Mouse (Mus musculus) intestine, embryonic 15.5 days (tissue): ENCODE measurements around the gene Slc6a9. TPM values are rescaled to one million over a fixed set of nuclear protein-coding genes. Genes with fewer than 3 reads are reported as not detected.

Experiments
- ATAC-seq: fragments of 200-750 bp; cut with Nextera tagmentation; 2 replicates; pipeline ENCODE4 v1.8.0; 2017; ENCODE audit warnings: moderate TSS enrichment, moderate library complexity
- H3K27ac ChIP-seq: fragments of 300-500 bp; sonication (generic); 2 replicates; pipeline ENCODE4 v1.5.1; 2015; ENCODE audit warnings: mild to moderate bottlenecking, inconsistent platforms
- H3K27me3 ChIP-seq: fragments of 300-500 bp; sonication (generic); replicated peaks from 2 replicates; pipeline ENCODE4 v1.6.1; 2015; ENCODE audit warnings: inconsistent platforms
- H3K36me3 ChIP-seq: fragments of 300-500 bp; sonication (generic); 2 replicates; pipeline ENCODE4 v1.6.1; 2015; ENCODE audit warnings: inconsistent platforms
- H3K4me1 ChIP-seq: fragments of 300-500 bp; sonication (generic); replicated peaks from 2 replicates; pipeline ENCODE4 v1.6.1; 2015; ENCODE audit warnings: inconsistent platforms
- H3K4me2 ChIP-seq: fragments of 300-500 bp; sonication (generic); replicated peaks from 2 replicates; pipeline ENCODE4 v1.6.1; 2015; ENCODE audit warnings: mild to moderate bottlenecking, inconsistent platforms
- H3K4me3 ChIP-seq: fragments of 300-500 bp; sonication (generic); replicated peaks from 2 replicates; pipeline ENCODE4 v1.5.1; 2015; ENCODE audit warnings: inconsistent platforms
- H3K9ac ChIP-seq: fragments of 300-500 bp; sonication (generic); 2 replicates; pipeline ENCODE4 v1.6.1; 2015; ENCODE audit warnings: inconsistent platforms
- H3K9me3 ChIP-seq: fragments of 300-500 bp; sonication (generic); 2 replicates; pipeline ENCODE4 v1.6.1; 2016; ENCODE audit warnings: inconsistent platforms
- WGBS: fragments of 180-500 bp; shearing (Covaris S2); methylation state at CpG from one replicate; pipeline ENCODE4 v1.1.7; 2015; 5-methylcytosine and 5-hydroxymethylcytosine counted together
- polyA plus RNA-seq: library from polyadenylated mRNA; unstranded; fragments of >200 nt; fragmentation: Nextera tagmentation; extraction: Ambion mirVana; gene quantifications from 2 replicates; pipeline ENCODE4 v1.2.1, GENCODE M21; 2015

Slc6a9 gene
- polyA plus RNA-seq, 1 experiment from 2014 or later, result 9.0 TPM

DNA sequence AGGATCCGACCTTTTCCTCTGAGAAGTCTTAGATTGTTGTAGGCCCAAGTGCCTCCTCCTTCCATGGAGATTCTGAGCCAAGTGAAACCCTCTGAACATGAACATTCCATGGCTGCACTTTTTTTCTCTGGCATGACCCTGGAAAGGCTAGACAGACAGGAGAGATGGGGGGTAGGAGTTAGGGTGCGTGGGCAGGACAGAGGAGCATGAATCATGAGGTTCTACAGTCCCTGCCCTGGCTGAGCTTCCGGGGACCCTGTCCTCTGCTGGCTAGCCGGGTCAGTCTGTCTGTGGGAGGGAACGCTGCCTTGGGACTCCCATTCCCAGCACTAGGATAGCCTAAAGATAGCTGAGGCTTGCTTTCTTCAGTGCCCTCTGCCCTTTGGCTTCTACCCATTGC, 10.2 kb downstream of the Slc6a9 start:
- H3K9me3 ChIP-seq, result no peaks in the 10 kb centered on the region
- 89% methylated on average over 5 of the region's 5 CpGs for WGBS
- no peak overlapping the region for H3K4me2 ChIP-seq
- no peak overlapping the region for H3K27ac ChIP-seq
- H3K36me3 ChIP-seq, result no peaks in the 10 kb centered on the region
- no peak for ATAC-seq
- no peak overlapping the region for H3K9ac ChIP-seq
- no peak overlapping the region for H3K4me3 ChIP-seq
- no peaks in the 10 kb centered on the region for H3K27me3 ChIP-seq
- 0 out of 2 replicates have a peak, but pooled peaks cover 2% of the 10 kb centered on the region for H3K4me1 ChIP-seq

DNA sequence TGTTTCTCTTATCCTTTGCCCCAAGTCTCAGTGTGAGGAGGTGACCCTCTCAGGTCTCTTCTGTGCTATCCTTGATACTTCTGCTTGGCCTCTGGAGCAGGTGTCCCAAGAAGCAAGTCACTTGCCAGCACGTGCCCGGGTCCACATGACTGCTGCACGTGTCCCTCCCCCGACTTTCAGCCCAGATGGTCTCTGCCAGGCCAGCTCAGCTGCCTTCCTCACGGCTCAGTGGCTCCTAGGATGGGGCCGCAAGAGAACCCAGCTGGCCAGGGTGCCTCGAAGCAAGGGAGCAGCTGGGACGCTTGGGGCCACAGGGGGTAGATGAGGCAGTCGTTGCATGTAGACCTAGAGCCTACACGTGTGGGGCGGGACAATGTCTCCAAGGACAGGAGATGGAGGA, 11.0 kb downstream of the Slc6a9 start:
- H3K4me3 ChIP-seq, result no peak overlapping the region
- no peak overlapping the region for H3K27ac ChIP-seq
- no peaks in the 10 kb centered on the region for H3K27me3 ChIP-seq
- no peak overlapping the region for H3K9ac ChIP-seq
- H3K36me3 ChIP-seq, result no peaks in the 10 kb centered on the region
- no peak for ATAC-seq
- WGBS, result 83% methylated on average over 11 of the region's 11 CpGs
- 0 out of 2 replicates have a peak, but pooled peaks cover 2% of the 10 kb centered on the region for H3K4me1 ChIP-seq
- no peak overlapping the region for H3K4me2 ChIP-seq
- H3K9me3 ChIP-seq, result no peaks in the 10 kb centered on the region

DNA sequence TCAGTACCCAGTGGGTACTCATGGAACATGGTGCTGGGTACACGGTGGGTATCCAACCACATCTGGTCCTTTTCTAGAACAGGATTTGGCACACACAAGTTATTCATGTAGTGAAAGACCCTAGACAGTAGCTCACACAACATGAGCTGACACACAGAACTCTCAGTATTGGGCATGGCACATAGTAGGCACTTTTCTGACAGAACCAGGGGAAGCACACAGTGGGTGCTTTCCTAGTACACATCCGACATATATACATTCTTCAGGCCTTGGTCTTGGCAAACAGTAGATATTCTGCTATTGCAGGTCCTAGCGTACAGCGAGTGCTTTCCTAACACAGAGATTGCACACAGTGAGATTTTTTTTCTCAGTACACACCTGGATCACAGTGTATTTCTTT, 12.0 kb downstream of the Slc6a9 start:
- WGBS, result 96% methylated on average over 4 of the region's 4 CpGs
- H3K9ac ChIP-seq, result no peak overlapping the region

DNA sequence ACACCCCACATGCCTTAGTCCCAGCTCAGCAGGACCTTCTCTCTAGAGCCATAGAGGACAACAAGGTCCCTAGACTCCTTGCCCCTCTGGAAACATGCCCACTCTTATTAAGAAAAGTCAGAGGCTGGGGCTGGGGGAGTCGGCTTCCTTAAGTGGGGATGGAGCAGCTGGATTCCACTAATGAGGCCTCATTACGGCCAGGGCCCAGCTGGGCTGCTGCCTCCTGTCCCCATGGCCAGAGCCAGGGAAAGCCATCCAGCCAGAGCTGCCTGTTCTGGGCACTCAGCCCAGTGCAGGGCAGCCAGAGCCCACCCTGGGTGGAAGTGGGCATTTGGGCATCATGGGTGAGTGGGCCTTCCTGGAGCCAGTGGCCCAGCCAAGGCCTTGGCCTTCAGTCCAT, 12.7 kb downstream of the Slc6a9 start:
- no peaks in the 10 kb centered on the region for H3K9me3 ChIP-seq
- H3K27me3 ChIP-seq, result no peaks in the 10 kb centered on the region
- no peak overlapping the region for H3K9ac ChIP-seq
- H3K4me1 ChIP-seq, result 0 out of 2 replicates have a peak, but pooled peaks cover 2% of the 10 kb centered on the region
- ATAC-seq, result no peak
- no peak overlapping the region for H3K4me3 ChIP-seq
- no peak overlapping the region for H3K4me2 ChIP-seq
- 0 out of 2 replicates have a peak overlapping the region, but pooled peaks have one; percentile 15 for H3K27ac ChIP-seq
- WGBS, result 44% methylated on average over 2 of the region's 2 CpGs
- no peaks in the 10 kb centered on the region for H3K36me3 ChIP-seq

More for the DNA sequence above, 12.0 kb downstream of the Slc6a9 start:
- Histone ChIP-seq H3K9me3 (no peaks in the 10 kb centered on the region), H3K27me3 (no peaks in the 10 kb centered on the region), H3K36me3 (no peaks in the 10 kb centered on the region), H3K4me1 (0 out of 2 replicates have a peak, but pooled peaks cover 2% of the 10 kb centered on the region), H3K27ac (no peak overlapping the region), H3K4me3 (no peak overlapping the region), H3K4me2 (no peak overlapping the region)
- no peak for ATAC-seq

DNA sequence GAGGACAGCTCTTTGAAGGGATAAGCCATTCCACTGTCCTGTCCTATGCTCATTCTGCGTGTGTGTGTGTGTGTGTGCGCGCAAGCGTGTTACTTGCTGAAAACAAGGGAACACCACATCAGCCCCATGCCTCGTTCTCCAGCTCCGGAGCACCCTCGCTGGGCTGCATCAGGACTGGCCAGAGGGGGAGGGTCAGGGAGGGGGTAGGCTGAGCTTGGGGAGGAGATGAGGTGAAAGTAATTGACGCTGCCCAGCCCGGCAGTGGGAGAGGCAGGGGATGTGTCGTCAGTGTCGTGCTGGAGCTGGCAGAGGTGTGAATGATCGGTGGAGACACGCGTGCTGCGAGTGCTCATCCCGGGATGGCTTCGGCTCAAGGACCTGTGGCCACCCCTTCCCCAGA, 14.8 kb downstream of the Slc6a9 start:
- Histone ChIP-seq H3K4me1 (0 out of 2 replicates have a peak, but pooled peaks cover 2% of the 10 kb centered on the region), H3K27ac (no peak overlapping the region), H3K4me3 (no peak overlapping the region), H3K27me3 (no peaks in the 10 kb centered on the region), H3K9ac (no peak overlapping the region), H3K9me3 (no peaks in the 10 kb centered on the region), H3K36me3 (no peaks in the 10 kb centered on the region), H3K4me2 (no peak overlapping the region)
- WGBS, result 63% methylated on average over 17 of the region's 17 CpGs
- no peak for ATAC-seq

DNA sequence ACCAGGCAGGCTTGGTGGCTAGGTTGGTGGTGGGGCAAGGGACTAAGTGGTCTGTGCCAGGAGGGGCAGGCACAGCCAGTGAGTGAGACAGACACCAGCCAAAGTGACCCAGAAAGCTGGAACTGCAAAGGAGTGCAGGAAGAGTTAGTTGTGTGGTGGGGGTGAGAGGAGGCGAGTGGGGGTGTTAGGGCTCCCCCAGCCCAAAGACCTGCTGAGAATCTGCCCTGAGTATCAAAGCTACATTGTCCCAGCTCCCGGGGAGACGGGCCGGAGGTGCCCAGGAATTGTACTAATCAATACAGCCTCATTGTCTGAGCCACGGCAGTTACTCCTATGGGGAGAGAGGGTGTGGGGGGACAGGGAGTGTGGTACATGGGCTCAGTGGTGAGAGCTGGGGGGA, 15.2 kb downstream of the Slc6a9 start:
- H3K27ac ChIP-seq, result no peak overlapping the region
- H3K9ac ChIP-seq, result no peak overlapping the region
- H3K27me3 ChIP-seq, result no peaks in the 10 kb centered on the region
- no peaks in the 10 kb centered on the region for H3K36me3 ChIP-seq
- ATAC-seq, result no peak
- no peak overlapping the region for H3K4me2 ChIP-seq
- H3K4me3 ChIP-seq, result no peak overlapping the region
- no peaks in the 10 kb centered on the region for H3K9me3 ChIP-seq
- 0 out of 2 replicates have a peak, but pooled peaks cover 2% of the 10 kb centered on the region for H3K4me1 ChIP-seq
- 67% methylated on average over 5 of the region's 5 CpGs for WGBS

DNA sequence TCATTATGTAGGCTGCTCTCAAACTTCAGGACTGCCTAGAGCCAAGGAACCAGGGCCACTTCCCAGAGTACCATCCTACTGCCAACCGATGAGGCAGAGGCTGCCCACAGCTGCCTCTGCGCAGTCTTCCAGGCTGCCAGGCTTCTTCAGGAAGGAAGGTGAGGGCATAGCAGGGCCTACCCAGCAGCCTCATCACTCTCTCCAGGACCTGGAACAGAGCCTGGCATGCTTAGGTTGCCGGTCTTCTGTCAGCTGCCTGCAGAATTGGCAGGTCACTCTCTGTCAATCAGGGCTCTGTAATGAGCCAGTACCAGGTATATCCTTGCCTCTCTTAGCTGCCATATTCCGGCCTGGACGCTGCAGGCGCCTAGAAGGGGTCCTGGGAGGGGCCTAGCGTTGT, 15.9 kb downstream of the Slc6a9 start:
- no peaks in the 10 kb centered on the region for H3K36me3 ChIP-seq
- no peaks in the 10 kb centered on the region for H3K27me3 ChIP-seq
- no peak for ATAC-seq
- H3K4me2 ChIP-seq, result no peak overlapping the region
- no peak overlapping the region for H3K9ac ChIP-seq
- no peak overlapping the region for H3K27ac ChIP-seq
- 85% methylated on average over 7 of the region's 7 CpGs for WGBS
- H3K4me1 ChIP-seq, result 0 out of 2 replicates have a peak, but pooled peaks cover 2% of the 10 kb centered on the region
- H3K9me3 ChIP-seq, result no peaks in the 10 kb centered on the region
- H3K4me3 ChIP-seq, result no peak overlapping the region

DNA sequence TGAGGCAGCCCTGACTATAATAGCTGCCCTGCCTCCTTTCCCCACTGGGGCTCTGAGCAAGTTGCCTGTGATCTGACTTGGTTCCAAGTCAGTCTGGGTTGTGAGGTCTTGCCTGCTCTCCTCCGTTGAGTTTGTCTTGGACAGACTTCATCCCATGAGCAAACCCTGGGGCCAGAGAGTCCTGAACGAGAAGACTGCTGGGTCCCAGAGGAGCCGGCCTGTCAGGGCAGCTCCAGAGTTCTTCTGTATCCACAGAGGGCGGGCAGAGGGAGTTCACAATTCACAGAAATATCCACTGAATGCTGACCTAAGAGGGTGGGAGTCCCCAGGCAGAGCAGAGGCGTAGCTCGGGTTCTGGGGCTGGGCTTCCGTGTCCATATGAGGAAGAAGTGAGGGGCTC, 16.6 kb downstream of the Slc6a9 start:
- Histone ChIP-seq H3K27ac (no peak overlapping the region), H3K36me3 (no peaks in the 10 kb centered on the region), H3K9ac (no peak overlapping the region), H3K4me1 (0 out of 2 replicates have a peak, but pooled peaks cover 2% of the 10 kb centered on the region), H3K27me3 (no peaks in the 10 kb centered on the region), H3K9me3 (no peaks in the 10 kb centered on the region), H3K4me3 (no peak overlapping the region), H3K4me2 (no peak overlapping the region)
- WGBS, result 76% methylated on average over 7 of the region's 7 CpGs
- no peak for ATAC-seq

DNA sequence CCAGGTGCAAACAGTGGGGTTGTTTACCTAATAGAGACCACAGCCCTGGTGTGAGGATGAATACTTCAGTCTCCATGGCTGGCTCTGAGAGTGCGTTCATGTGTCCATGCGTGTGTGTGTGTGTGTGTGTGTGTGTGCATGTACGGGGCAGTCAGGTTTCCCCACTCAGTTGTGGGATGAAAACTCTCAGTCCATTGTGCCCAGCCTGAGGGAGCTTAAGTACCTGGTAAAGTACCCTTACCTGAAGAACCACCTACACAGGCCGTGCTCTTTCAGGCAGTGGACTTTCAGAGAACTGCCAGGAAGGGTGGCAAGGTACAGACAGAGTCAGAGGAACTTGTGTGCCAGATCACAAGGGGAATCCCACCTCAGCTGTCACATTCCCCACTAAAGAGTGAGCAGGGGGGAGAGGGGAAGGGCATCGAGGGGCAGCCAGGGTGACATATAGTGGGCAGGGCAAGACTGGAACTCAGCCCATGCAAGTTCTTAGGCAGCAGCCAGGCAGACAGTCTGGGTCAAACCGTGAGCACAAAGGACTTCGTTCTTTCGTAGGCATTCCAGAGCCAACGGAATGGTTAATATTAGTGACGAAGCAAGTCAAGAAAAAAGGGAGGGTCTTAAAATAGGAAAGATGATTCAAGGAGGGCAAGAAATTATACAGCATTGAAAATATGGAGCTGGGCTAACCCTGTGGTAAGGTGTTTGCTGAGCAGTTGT, 18.0 kb downstream of the Slc6a9 start:
- Histone ChIP-seq H3K9me3 (no peaks in the 10 kb centered on the region), H3K27me3 (no peaks in the 10 kb centered on the region), H3K4me3 (no peak overlapping the region), H3K27ac (no peak overlapping the region), H3K9ac (no peak overlapping the region), H3K4me1 (0 out of 2 replicates have a peak, but pooled peaks cover 2% of the 10 kb centered on the region), H3K36me3 (0 out of 2 replicates have a peak, but pooled peaks cover 2% of the 10 kb centered on the region), H3K4me2 (no peak overlapping the region)
- no peak for ATAC-seq
- 82% methylated on average over 10 of the region's 10 CpGs for WGBS

DNA sequence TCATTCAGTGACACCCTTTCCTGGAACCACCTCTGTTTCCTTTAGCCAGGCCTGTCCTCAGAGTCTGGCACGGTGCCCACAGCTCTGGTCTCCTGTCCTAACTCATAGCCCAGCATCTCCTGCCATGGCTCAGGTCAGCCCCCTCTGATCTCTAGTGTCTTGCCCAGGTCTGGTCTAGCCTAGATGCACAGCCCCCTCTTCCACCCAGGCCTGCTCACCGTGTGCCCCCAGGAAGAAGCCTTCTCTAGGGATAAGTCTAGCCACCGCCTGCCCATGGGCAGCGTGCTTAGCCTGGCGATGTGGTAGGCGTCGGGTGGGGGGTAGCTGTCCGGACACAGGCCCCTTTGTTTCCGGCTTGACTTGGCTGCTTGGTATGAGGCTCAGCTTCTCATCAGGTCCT, 20.8 kb downstream of the Slc6a9 start:
- H3K4me3 ChIP-seq, result no peak overlapping the region
- no peaks in the 10 kb centered on the region for H3K9me3 ChIP-seq
- no peak overlapping the region for H3K27ac ChIP-seq
- no peak overlapping the region for H3K4me2 ChIP-seq
- H3K9ac ChIP-seq, result no peak overlapping the region
- 0 out of 2 replicates have a peak, but pooled peaks cover 2% of the 10 kb centered on the region for H3K36me3 ChIP-seq
- 83% methylated on average over 9 of the region's 9 CpGs for whole genome bisulfite sequencing
- ATAC-seq, result no peak
- H3K27me3 ChIP-seq, result no peaks in the 10 kb centered on the region
- 0 out of 2 replicates have a peak, but pooled peaks cover 8% of the 10 kb centered on the region for H3K4me1 ChIP-seq

DNA sequence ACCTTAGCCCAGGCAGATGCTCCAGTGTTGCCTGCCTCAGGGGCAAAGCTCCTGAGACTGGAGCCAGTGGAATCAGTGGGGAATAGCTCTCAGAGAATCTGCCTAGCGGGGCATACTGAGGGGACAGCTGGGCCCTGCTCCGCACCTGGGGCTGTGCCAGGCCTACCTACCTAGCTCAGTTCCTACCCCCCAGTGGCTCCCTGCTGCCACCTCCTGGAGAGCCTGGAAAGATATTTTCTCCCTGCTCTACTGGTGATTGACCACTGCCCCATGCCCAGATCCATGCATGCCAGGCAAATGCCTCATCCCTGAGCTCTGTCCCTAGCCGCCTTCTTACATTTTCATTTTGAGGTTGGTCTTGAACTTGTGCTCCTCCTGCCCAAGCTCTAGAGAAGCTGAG, 24.5 kb downstream of the Slc6a9 start:
- Histone ChIP-seq H3K27ac (no peak overlapping the region), H3K9me3 (no peaks in the 10 kb centered on the region), H3K9ac (no peak overlapping the region), H3K4me1 (0 out of 2 replicates have a peak, but pooled peaks cover 12% of the 10 kb centered on the region), H3K27me3 (no peaks in the 10 kb centered on the region), H3K4me3 (no peak overlapping the region), H3K36me3 (0 out of 2 replicates have a peak, but pooled peaks cover 2% of the 10 kb centered on the region), H3K4me2 (no peak overlapping the region)
- WGBS, result 72% methylated on average over 3 of the region's 3 CpGs
- 0 out of 2 replicates have a peak, but pooled peaks have one; percentile 39 for ATAC-seq

DNA sequence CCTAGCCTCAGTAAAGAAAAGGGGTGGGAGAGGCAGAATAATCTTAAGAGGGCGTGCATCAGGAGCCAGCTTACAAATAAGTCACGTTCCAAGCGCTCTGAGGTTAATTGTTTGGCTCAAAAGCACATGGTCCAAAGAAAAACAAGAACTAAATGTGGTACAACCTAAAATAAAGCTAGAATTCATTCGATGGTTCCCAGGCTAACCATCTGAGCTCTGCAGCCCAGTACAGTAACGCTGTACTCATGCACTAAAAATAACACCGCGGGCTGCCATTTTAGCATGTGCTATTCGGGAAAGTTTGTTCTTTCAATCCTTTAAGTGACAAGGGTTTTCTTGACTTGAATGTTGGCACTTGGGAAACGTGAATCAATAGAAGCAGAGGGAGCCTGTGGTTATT, 26.3 kb downstream of the Slc6a9 start:
- no peak overlapping the region for H3K4me2 ChIP-seq
- no peak for ATAC-seq
- no peak overlapping the region for H3K4me3 ChIP-seq
- H3K27ac ChIP-seq, result no peak overlapping the region
- no peak overlapping the region for H3K9ac ChIP-seq
- H3K9me3 ChIP-seq, result no peaks in the 10 kb centered on the region
- 0 out of 2 replicates have a peak, but pooled peaks cover 2% of the 10 kb centered on the region for H3K36me3 ChIP-seq
- 0 out of 2 replicates have a peak, but pooled peaks cover 12% of the 10 kb centered on the region for H3K4me1 ChIP-seq
- WGBS, result 87% methylated on average over 9 of the region's 9 CpGs
- H3K27me3 ChIP-seq, result no peaks in the 10 kb centered on the region

DNA sequence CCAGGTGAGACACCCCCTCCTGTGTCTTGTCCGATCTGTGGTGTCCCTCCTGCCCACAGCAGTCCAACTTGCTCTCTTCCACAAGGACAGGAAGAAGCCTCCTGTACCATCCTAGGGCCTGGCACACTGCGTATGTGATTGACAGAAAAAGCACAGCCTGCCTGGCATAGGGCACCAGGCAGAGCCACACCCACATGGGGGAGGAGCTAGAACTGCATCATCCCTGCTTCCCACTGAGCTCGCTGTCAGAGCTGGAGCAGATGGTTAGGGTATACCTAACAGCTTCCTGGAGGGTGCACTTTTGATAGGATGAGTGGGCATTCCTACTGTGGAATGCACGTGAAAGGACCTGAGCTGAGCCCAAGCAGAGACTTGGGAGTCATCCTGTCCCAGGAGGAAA, 28.5 kb downstream of the Slc6a9 start:
- Histone ChIP-seq H3K9me3 (no peaks in the 10 kb centered on the region), H3K4me2 (no peak overlapping the region), H3K36me3 (no peaks in the 10 kb centered on the region), H3K27me3 (no peaks in the 10 kb centered on the region), H3K27ac (no peak overlapping the region), H3K4me3 (no peak overlapping the region), H3K4me1 (peaks cover 23% of the 10 kb centered on the region; the same call in 1 of the 2 replicates), H3K9ac (no peak overlapping the region)
- ATAC-seq, result peak; percentile 18; the same call in 1 of the 2 replicates
- 51% methylated on average over 4 of the region's 4 CpGs for WGBS
